Mouse (Mus musculus): ENCODE results near the gene Btbd35f6. TPM values are rescaled to one million over a fixed set of nuclear protein-coding genes. Genes with fewer than 3 reads are reported as not detected.

Gene Btbd35f6
- polyA plus RNA-seq (2017; shearing (Covaris generic)) = not detected

GRCm38 (mm10) chrX:33956440-33956839 lies at the start of gene Btbd35f6:
TSS of gene Btbd35f6 (minus strand) at chrX:33956540.

GRCm38 (mm10) chrX:33986716-33987115 lies 30.4 kb upstream of the Btbd35f6 start, which contains the start of gene Gm21870:
TSS of gene Gm21870 (minus strand) at chrX:33986816.

Other genes starting within 250 kb of the Btbd35f6 start
- not detected for gene Gm21870, start 30.3 kb upstream of the Btbd35f6 start, polyA plus RNA-seq (2017; shearing (Covaris generic))
- not detected for gene Btbd35f9, start 205.0 kb upstream of the Btbd35f6 start, polyA plus RNA-seq (2017; shearing (Covaris generic))

Measured in effector memory CD4-positive, alpha-beta T cell, adult 7 months (primary cell).